Mouse (Mus musculus) layer of hippocampus, postnatal 14 days (tissue): ENCODE results near the gene Htra1. TPM values are rescaled to one million over a fixed set of nuclear protein-coding genes. Genes with fewer than 3 reads are reported as not detected.

ENCODE experiments used
- DNase-seq, 2 experiments: peaks; one replicate each; pipeline ENCODE4 v3.0.0; 2021 to 2022; ENCODE audit warnings: low spot score in 2 of 2, mixed read lengths in 1 of 2
- microRNA-seq, 2 experiments: library from miRNA; unstranded; fragments of <30 nt; microRNA quantifications; one replicate each; pipeline ENCODE4 v1.2.0; 2021
- total RNA-seq, 2 experiments: library from RNA; stranded (reverse); gene quantifications; 2 replicates each; pipeline ENCODE4 v1.2.3; 2021

The Htra1 gene
- total RNA-seq, 2 experiments from 2014 or later: 304 to 349 TPM

DNA sequence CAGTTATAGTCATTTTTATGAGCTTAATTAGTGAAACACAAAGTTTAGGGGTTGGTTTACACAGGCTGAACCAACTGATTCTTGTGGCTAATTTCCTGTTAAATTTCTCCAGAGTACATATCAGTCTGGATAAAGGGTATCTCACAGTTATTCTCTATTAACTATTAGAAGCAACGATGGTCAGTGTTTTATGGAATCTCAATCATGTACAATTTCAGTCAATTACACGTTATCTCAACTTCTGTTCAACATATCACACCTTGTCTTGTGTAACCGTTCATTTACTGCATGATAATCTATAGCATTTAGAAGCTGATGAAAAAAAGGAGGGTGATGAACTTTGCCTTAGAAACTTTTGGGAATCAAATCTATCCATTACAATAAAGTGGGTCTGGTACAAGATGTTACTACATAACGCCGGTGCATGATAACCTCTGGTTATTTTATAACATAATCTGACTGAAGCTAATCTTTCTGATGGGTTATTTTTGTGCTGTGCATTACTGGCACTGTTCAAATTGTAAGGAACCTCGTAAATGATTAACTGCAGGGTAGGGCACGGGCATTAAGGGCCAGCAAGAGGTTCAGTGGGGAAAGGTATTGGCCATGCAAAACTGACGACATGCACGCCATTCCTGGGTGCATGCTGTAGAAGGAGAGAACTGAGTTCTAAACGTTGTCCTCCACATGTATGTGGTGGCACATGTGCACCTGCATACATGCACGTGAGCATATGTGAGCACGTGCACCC lies 66.2 kb downstream of the Htra1 start:
- DNase-seq: no peak

DNA sequence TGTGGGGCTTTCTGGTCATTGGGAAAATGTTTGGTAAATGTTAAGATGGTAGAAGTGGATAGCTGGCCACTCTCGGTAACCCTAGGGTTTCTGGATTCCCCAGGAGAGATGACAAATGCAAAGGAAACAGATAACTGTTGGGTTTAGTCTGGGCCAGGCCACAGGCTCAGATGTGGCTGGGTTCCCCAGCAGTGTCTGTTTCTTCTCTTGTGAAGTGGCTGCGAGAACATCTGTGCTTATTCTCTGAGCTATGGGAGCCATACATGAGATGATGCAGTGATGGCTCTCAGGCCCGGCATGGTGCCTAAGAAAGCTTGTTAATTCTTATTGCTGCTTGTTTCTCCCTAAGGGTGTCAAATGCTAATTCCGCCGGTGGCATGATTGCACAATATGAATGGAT lies 68.2 kb downstream of the Htra1 start:
- no peak for DNase-seq

DNA sequence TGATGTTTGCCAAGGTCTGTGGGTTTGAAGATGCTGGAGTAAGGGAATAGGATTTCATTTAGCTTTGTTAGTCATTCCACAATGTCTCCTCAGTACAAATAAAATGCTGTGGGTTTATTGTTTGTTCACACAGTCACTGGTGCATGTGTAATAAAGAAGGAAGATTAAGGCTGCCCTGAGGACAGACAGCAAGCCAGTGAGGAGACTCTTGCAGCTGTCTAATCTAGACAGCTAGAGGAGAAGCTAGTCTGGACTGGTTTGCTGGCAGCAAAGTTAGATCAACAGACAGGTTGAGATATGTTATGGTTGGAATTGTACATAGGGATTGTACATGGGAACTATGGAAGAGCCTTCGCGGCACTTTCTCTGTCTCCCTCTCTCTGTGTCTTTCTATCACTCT lies 71.3 kb downstream of the Htra1 start:
- no peak for DNase-seq

DNA sequence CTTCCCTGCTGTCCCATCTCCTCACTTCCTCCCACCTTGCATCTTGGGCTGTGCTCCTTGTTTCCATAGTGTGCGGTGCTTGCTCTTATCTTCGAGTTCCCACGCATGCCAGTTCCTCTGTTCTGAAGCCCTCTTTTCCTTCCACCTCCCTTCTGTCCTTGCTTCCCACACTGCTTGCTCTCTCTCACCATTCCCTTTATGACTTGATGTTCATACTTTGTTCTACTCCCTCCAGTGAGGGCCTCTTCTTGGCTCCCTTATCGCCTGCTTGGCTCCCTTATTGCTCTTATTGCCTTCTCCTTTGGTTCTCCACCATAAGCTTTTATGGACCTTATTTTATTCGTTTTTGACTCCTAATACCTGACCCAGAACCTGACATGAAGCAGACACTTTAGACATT lies 73.3 kb downstream of the Htra1 start:
- DNase-seq: no peak

DNA sequence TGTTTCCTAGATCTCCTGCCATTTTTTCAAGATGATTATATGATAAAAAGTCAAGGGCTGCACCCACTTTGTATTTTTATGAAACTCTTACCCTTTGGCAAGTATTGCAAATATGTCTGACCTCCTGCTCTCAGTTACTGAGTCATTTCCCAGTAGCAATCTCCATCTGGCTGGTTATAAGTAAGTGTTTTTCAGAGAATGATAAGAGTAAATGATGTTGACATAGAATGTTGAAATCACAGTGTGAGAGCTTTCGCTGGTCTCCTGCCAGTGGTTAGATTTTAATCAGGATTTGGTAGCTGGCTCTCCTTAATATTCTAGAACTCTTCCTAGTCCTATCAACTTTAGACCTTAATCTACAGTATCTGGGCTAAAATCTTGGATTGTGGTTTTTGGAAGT lies 76.0 kb downstream of the Htra1 start:
- DNase-seq: no peak

DNA sequence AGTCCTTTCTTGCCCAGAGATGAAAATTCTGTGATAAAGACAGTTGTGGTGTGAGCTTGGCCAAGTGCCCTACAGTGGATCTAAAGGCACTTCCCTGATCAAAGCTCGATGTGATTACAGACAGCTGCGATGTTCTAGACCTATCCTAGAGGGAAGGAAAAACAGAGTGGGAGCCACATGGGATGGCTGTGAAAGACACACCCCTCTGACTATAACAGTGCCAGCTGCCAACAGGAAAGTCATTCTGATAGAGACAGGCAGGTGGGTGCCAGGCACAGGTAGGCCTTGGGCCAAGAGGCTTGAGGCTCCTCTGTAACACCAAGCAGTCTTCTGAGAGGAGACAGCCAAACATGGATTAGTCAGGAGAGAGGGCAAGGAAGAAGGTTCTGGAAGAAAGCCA lies 83.3 kb downstream of the Htra1 start:
- DNase-seq: no peak

DNA sequence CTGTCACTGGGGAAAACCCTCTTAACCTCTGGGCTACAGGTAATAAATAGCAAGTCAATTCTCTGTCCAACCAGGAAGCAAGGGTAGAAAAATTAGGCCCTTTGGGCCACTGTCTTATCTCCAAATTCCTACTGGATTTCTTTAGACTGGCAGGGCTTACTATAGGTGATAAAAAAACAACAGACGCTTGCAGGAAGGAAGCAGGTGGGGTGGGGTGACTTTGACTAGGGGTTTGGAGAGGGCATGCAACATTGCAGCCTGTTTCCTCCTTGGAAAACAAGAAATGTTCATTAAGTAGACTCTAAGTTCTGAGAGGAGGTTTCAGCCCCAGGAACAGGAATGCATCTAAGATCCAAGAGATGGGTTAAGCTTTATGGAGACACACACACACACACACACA lies 88.9 kb downstream of the Htra1 start:
- no peak for DNase-seq

DNA sequence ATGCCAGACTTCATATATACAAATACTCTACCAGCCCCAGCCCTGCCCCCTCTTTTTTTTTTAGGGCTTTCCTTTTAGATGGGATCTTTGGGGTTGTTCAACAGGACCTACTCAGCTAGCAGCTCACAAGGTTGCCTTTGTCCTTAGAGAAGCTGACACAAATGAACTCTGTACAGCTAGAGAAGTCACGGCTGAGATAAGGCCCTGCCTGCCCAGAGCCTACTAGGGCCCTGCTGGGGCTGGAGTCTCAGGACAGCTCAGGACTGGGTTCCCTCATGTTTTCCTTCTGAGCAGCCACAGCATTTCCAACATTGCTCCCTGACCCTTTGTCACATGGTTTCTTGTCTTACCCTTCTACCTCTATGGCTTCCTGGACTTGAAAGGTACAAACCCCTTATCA lies 91.6 kb downstream of the Htra1 start:
- no peak for DNase-seq

DNA sequence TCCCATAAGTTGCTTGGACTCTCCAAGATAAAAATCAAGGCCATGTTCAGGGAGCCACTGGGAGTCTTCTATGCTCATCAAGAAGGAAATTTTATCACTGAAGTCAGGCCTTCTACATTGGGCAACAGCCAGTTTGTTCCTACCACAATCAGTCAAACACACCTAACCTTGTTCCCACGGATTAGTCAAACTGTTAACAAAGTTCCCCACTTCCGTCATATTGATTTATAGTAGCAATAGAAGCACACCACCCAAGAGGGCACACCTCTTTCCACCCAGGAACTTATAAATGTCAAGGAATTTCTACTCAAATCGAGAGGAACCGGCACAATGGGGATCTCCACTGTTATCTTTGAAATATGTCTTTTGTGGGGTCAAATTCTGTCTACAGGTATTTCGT lies 95.8 kb downstream of the Htra1 start, which contains the start of gene Dmbt1:
TSS of gene Dmbt1 (plus strand) at position 299 of the 400 bp plus-strand sequence.
- DNase-seq: no peak

Small RNA genes lying within 50 kb of the gene (microRNA-seq; reads per million reads assigned to microRNA genes)
- 0.85 to 2.3 reads per million in 2 experiments for gene Mir7061

Other genes with a start within 250 kb of the Htra1 start
- under 1 TPM; 0.37 to 0.60 TPM for gene Btbd16, start 162.0 kb upstream of the Htra1 start, total RNA-seq
- 100 to 1,000 TPM; 103 to 121 TPM for gene Plekha1, start 70.4 kb upstream of the Htra1 start, total RNA-seq
- gene Dmbt1, start 95.9 kb downstream of the Htra1 start, total RNA-seq: not detected
- gene 4933402N03Rik, start 210.2 kb downstream of the Htra1 start, total RNA-seq: not detected
- not detected for gene 5430419D17Rik, start 238.3 kb downstream of the Htra1 start, total RNA-seq